Mouse (Mus musculus): ENCODE measurements at regions not wholly inside any gene's neighbourhood (a gene's known extent, or its start where the extent isn't known, plus 50 kb on each side); places are given as distances from the start of the nearest gene placed in this dataset.

DNA sequence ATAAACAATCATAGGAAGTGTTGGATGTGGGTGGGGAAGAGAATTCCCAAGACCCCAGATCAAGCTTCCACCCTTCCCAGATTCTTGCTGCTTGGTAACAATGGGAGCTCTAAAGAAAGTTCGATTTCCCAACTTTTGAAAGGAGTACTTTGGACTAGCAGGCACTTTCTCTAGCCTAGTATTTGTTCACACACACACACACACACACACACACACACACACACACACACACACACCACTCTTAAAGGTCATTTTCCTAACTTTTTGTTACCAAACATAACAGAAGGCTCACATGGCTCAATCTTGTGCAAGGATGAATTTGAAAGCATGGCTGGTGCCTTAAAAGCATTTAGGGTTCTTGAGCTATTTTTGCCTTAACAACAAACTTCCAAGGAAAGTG, 71.6 kb upstream of the Pgrmc2 start:
- no peak for DNase-seq (ENCODE audit: extremely low read depth, low read depth)

DNA sequence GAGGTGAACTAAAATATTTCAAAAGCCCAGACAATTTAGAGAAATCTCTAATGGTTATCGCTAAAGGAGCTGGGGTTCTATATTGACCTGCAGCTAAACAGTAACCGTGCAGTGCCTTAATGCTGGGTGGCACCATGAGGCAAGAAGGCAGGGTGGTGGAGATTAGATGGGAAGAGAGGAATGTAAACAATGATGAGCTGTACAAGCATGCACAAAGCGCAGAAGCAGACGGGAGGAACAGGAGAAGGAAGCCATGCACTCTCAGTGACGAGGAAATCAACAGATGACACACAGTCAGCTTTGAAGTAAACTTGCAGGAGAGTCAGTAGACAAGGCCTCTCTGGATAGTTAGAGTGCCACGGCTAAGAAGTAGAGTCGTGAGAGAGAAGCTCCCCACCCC, 69.1 kb upstream of the Pgrmc2 start:
- DNase-seq (ENCODE audit: extremely low read depth, low read depth): no peak

DNA sequence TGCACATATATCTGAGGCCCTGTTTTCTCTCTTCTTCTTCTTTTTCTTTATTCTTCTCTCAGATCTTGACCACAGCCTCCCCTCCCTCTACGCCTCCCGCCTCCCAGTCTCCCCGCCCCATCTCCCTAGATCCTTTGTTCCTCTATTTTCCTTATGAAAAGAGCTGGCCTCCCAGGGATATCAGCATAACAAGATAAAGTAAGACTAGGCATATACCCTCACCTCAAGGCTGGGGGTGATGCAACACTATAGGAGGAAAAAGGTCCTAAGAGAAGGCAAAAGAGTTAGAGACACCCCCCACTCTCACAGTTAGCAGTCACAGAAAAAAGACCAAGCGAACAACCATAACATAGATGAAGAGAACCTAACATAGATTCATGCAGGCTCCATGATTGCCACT, 57.5 kb upstream of the Pgrmc2 start:
- no peak for DNase-seq (ENCODE audit: extremely low read depth, low read depth)

DNA sequence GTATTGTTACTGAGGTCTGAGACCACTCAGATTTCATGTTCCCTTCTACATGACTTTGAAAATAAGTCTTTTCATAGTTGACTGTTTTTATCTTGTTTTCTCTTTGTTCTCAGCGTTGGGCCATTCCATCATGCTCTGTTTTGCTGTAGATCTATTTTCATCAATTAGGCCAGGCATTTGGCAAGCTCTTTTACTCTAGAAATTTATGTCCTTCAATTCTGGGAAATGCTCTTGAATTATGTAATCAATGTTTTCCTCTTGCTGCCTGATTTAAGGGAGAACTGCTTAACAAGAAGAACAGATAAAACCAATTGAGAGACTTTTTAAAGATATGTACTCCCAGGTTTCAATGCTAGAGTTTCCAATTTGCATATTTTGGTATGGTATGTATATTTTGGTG, 55.1 kb upstream of the Pgrmc2 start:
- no peak for DNase-seq (ENCODE audit: extremely low read depth, low read depth)

DNA sequence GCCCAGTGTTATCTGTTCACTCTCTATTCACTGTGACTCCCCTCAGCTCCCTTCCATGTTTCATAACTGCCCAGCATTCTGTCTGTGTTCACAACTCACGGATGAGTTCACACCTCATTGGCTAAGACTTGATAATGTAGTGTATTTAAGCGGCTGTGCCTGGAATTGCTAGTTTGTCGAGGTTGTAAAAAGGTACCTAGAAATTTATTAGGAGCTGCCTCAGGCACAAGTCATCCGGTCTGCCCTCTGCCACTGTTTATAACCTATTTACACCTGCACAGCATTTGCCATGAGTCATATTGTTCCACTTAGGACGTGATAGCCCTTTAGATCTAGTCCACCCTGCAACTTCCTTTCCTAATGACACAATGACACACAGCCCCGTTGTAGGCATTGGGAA, 50.0 kb upstream of the Pgrmc2 start:
- DNase-seq (ENCODE audit: extremely low read depth, low read depth): no peak

Measured in MEL-GATA-1-ER (cell line).